Mouse (Mus musculus): Measurements from ENCODE around the gene Cd209a.

DNA sequence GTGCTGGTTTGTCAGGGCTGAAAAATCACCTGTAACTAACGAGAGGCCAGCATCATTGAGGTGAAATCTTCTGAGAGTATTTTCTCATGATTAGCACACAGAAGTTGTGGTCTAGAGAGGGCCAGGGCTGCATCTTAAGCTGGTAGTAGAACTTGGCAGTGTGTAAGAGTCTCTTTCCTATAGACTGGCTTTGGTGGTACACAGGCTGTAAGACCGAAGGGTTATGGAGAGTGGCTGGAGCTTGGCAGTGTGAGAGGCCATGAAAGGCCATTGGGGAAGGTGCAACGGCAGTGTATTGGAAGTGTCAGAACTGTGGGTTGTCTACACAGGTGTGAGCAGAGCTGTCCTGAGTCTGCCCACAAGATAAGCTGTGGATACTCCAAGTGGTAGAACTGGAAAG, 38.5 kb downstream of the Cd209a start:
- no peak for TF ChIP-seq CTCF (conservative IDR thresholded peaks at IDR 0.05 in 1 of 2, IDR thresholded peaks at IDR 0.05 in 1 of 2; ENCODE audit: low read depth in 2 of 2, low read length in 2 of 2)
- no peak for TF ChIP-seq ZC3H11A (IDR thresholded peaks at IDR 0.05; ENCODE audit: low read depth, low read length)
- no peak for TF ChIP-seq TCF12 (IDR thresholded peaks at IDR 0.05; ENCODE audit: low read depth, low read length)
- TF ChIP-seq USF1 (IDR thresholded peaks at IDR 0.05; ENCODE audit: low read depth, low read length) = no peak
- TF ChIP-seq KAT2A (IDR thresholded peaks at IDR 0.05; ENCODE audit: insufficient replicate concordance, low read length) = no peak
- no peak for TF ChIP-seq POLR2A (IDR thresholded peaks at IDR 0.05; ENCODE audit: low read depth, low read length)
- no peak for TF ChIP-seq MAX (IDR thresholded peaks at IDR 0.05; ENCODE audit: low read length)
